Mouse (Mus musculus) E14TG2a.4 (cell line): ENCODE results near the gene Ascc1.

ENCODE experiments used
- H3K27me3 ChIP-seq: 2 replicates; pipeline ENCODE4 v1.6.1; 2014; ENCODE audit warnings: low read length, control low read depth; ENCODE audit not compliant: insufficient read depth
- H3K36me3 ChIP-seq: 2 replicates; pipeline ENCODE4 v1.6.1; 2014; ENCODE audit warnings: low read length, control low read depth; ENCODE audit not compliant: insufficient read depth
- H3K4me1 ChIP-seq: replicated peaks from 2 replicates; pipeline ENCODE4 v1.6.1; 2014; ENCODE audit warnings: low read depth, low read length, control low read depth
- H3K4me3 ChIP-seq: replicated peaks from 2 replicates; pipeline ENCODE4 v1.5.1; 2014; ENCODE audit warnings: mild to moderate bottlenecking, low read length
- H3K9me3 ChIP-seq: 2 replicates; pipeline ENCODE4 v1.6.1; 2014; ENCODE audit warnings: low read length, control low read depth
- CTCF ChIP-seq: conservative IDR thresholded peaks from 2 replicates; pipeline ENCODE4 v1.5.1; 2014; ENCODE audit warnings: low read length
- NANOG ChIP-seq: IDR thresholded peaks from 2 replicates; pipeline ENCODE4 v1.6.1; 2014; ENCODE audit warnings: borderline replicate concordance, low read length, mixed read lengths
- POU5F1 ChIP-seq: IDR thresholded peaks from 2 replicates; pipeline ENCODE4 v1.6.1; 2014; ENCODE audit warnings: low read length, borderline replicate concordance

Gene Ascc1

DNA sequence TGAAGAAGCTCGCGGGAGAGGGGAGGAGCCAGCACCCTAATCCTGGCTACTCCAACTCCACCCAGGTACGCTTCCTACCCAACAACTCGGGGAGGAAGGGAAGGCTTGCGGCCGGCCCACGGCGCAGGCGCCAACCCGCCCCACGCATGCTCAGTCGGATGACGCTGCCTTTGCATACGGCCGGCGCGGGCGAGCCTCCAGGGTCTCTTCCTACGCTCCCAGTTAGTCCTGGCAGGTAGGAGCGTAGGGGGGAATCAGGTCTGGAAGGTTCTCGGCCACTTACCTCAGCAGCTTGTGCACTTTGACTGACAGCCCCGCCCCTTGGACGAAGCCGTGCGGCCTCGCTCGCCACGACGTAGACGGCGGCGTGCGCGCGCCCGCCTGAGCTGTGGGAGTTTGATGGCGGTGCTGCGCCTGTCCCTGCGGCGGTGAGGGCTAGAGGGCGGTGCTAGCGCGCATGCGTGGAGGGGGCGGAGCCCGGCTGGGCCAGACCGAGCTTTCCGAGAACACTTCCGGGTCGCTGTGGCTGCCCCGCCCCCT, at the start of gene Ascc1, which contains the start of gene Anapc16:
Gene Ascc1, plus strand, starts transcription at position 133 of the 540 bp plus-strand sequence.
Gene Anapc16, minus strand, starts transcription at position 463 of the 540 bp plus-strand sequence.
- no peak for TF ChIP-seq CTCF
- no peak for TF ChIP-seq NANOG
- no peak for TF ChIP-seq POU5F1
- no peaks in the 10 kb centered on the region for H3K27me3 ChIP-seq
- peaks cover 34% of the 10 kb centered on the region for H3K4me1 ChIP-seq
- H3K36me3 ChIP-seq: peaks cover 31% of the 10 kb centered on the region
- H3K9me3 ChIP-seq: no peaks in the 10 kb centered on the region
- peak within 1 kb of the TSS; percentile 89 for H3K4me3 ChIP-seq

DNA sequence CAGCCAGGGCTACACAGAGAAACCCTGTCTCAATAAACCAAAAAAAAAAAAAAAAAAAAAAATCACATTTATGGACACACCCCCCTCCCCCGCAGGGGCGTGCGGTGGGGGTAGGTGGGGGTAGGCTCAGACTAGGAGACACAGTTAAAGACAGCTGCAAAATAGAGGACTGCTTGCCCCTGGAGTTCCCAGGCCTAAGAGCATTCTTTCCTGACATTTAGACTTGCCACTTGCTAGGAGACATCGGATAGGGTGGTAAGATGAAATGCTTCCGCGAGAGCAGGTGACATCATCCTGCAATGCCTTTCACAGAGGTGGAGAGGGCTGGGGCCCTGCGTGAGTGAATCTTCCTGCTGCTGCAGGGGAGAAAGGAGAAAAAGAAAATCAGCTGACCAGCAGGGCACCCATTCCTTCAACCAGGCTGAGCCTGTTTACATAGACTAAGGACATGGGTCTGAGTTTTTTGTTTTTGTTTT, 49.0 kb upstream of the Ascc1 start:
- TF ChIP-seq NANOG (no peak), CTCF (no peak), POU5F1 (no peak)
- Histone ChIP-seq H3K4me3 (peak overlapping the region; percentile 97; the same call in 1 of the 2 replicates), H3K36me3 (peaks cover 21% of the 10 kb centered on the region), H3K4me1 (peaks cover 82% of the 10 kb centered on the region), H3K27me3 (peaks cover 84% of the 10 kb centered on the region), H3K9me3 (no peaks in the 10 kb centered on the region)

DNA sequence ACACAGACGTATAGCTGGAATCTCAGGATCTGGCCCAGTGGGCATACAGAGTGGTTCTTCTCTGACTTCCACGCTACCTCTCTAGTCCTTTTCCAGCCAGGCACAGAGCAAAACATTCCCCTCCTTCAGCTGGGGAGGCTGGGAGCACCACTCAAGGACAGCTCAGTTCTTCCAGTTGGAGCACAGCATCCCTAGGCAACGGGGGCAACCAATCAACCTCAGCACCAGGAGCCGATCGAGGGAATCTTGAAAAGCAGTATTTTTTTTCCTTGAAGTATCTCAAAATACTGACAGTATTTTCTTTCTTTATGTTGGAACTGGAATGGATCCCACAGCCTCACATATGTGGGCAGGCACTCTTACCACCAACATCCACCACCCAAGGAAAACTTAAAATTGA, 45.9 kb upstream of the Ascc1 start:
- Histone ChIP-seq H3K9me3 (no peaks in the 10 kb centered on the region), H3K27me3 (peaks cover 80% of the 10 kb centered on the region), H3K4me3 (peak overlapping the region; percentile 73; the same call in 1 of the 2 replicates), H3K36me3 (no peaks in the 10 kb centered on the region), H3K4me1 (peaks cover 79% of the 10 kb centered on the region)
- TF ChIP-seq POU5F1 (no peak), CTCF (no peak), NANOG (no peak)

DNA sequence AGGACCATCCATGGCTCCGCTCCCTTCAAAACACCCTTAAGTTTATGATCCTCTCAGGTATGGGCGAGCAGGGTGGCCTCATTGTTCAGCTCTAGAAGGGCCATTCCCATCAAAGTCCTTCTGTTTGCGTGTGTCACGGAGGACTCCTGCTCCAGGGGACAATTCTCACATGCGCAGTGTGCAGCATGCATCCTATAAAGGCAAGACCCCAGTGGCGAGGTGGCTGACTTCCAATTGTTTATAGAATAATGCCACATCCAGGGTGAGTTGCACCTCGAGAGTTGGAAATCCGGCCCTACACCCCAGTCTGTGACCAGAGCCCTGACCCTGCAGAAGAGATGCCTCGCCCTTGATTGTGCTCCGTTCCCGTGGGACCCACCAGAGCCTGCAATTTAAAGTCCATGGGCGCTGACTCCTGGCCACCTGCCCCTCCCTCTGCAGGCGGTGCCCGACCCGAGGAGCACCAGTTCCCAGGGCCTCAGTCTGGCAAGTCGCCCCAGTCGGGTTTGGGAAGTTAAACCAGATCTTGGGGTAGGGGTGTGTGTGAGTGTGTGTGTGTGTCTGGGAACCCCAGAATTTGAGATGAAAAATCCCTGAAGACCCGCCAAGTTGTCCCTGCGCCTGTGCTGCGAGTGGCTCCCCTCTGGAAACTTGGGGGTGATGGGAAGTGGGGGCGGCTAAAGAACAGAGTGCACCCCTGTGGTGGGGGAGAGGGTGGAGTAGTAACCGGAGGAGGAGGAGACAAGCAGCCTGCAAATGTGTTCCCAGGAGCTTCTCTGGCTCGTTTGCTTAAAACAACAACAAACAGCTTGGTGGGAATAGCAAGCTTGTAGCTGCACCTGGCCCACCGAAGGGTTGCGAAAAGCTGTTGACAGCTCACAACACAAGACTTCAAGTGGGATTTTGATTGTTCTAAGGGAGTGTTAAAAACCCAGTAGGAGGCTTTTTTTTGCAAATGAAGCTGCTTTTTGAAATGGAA, 45.1 kb upstream of the Ascc1 start:
- peaks cover 82% of the 10 kb centered on the region for H3K27me3 ChIP-seq
- TF ChIP-seq POU5F1 (no peak; the same call in 1 of the 2 replicates), NANOG (peak; percentile 88)
- peak overlapping the region; percentile 73 for H3K4me3 ChIP-seq
- H3K9me3 ChIP-seq: no peaks in the 10 kb centered on the region
- H3K4me1 ChIP-seq: peaks cover 78% of the 10 kb centered on the region
- no peaks in the 10 kb centered on the region for H3K36me3 ChIP-seq

DNA sequence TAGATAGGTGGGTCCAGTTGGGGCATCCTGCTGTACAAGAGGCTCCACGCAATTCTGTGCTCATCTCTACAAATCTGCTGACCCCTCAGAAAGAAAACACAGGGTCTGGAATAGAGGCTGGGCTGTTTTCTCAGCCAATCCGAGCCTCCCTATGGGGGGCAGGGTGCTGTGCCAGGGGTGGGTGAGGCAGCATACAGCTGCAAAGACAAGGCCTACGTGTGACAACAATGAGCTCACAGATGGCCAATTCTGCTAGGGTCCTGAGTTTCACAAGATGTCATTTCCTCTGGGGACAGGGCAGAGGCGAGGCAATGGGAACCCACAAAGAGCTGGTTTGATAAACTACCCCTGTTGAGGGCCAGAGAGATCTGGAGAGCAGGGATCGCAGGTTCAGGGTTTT, 44.1 kb upstream of the Ascc1 start:
- Histone ChIP-seq H3K36me3 (no peaks in the 10 kb centered on the region), H3K4me3 (0 out of 2 replicates have a peak overlapping the region, but pooled peaks have one; percentile 37), H3K9me3 (no peaks in the 10 kb centered on the region), H3K27me3 (peaks cover 83% of the 10 kb centered on the region), H3K4me1 (peaks cover 78% of the 10 kb centered on the region)
- TF ChIP-seq CTCF: no peak
- no peak for TF ChIP-seq POU5F1
- TF ChIP-seq NANOG: no peak

DNA sequence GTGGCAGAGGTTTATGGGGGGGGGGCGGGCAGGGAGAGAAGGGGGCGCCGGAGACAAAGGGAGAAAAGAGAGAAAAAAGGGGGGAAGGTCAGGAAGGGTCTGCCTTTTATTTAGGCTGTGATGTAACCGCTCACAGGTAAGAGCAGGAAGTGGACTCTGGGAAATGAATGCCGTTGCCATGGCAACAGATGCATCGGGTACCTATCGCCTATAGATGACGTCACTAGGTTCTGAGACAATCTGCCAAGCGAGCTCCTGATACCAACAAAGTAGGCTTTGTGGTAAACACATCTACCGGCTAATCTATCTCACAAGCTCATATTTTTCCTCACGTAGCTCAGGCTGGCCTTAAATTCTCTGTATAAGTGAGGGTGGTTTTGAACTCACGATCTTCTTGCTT, 43.1 kb upstream of the Ascc1 start:
- Histone ChIP-seq H3K4me3 (no peak overlapping the region), H3K4me1 (peaks cover 80% of the 10 kb centered on the region), H3K27me3 (peaks cover 74% of the 10 kb centered on the region), H3K9me3 (no peaks in the 10 kb centered on the region), H3K36me3 (no peaks in the 10 kb centered on the region)
- TF ChIP-seq NANOG (no peak), POU5F1 (no peak), CTCF (no peak)

DNA sequence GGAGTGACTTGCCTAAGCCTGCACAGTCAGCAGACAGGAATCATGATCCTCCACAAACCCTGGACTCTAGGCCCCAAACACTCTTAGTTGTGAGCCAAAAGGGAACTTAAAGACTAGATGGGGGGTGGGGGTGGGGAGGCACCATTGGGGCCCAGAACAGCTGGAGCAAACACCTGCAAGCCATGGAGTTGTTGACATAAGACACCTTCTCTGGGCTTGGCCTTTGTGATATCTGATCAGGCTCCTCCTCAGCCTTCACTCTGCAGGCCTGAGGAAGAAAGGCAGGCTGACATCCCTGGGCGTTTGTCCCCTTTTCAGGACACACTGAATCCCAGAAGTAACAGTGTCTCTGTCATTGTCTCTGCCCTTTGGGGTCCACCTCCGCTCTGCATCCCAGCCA, 39.0 kb upstream of the Ascc1 start:
- peaks cover 10% of the 10 kb centered on the region for H3K9me3 ChIP-seq
- no peak overlapping the region; the same call in 1 of the 2 replicates for H3K4me3 ChIP-seq
- H3K27me3 ChIP-seq: peaks cover 71% of the 10 kb centered on the region
- H3K36me3 ChIP-seq: no peaks in the 10 kb centered on the region
- H3K4me1 ChIP-seq: peaks cover 73% of the 10 kb centered on the region
- TF ChIP-seq NANOG (no peak), CTCF (no peak), POU5F1 (no peak)
